Mouse (Mus musculus): ENCODE results near the gene Mgat4a.

Mgat4a gene

DNA sequence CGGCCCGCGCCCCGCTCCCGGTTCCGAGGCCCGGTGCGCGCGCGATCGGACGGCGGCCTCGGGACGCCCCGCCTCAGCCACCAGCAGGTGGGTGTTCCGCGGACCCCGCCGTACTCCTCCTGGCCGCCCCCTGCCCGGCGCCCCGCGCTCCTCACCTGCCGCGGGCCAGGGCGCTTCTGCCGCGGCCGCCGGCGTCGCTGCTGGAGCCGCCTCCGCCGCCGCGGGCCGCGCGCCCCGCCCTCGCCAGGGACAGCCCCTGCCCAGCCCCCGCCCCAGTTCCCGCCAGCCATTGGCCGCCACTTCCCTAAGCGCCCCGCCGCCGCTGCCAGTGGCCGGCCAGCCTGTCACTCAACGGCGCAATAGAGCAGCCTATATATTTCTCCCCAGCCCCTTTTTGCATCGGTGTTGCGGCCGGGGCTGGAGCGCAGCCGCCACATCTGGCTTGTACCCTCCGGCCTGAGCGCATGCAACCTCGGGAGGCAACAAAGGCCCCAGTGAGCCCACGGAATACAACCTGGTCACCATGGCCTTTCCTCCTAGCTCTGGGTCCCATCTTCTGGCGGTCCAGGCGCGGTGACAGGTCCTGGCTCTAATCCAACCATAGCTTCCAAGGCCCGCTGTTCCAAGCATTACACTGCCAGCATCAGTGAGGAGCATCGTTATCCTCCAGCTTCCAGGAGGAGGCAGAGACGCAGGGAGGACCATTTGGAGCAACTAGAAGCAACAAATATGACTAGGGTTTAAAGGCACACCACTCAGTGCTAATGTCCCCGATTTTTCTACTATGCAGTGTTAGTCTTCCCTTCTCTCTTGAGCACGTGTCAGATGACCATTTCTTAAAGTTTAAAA is at the start of gene Mgat4a:
Gene Mgat4a (minus strand): TSS at position 207 of the 849 bp plus-strand sequence.
- peak; percentile 38 to 65 for DNase-seq (ENCODE audit: low read depth in 1 of 2, low spot score in 2 of 2)

DNA sequence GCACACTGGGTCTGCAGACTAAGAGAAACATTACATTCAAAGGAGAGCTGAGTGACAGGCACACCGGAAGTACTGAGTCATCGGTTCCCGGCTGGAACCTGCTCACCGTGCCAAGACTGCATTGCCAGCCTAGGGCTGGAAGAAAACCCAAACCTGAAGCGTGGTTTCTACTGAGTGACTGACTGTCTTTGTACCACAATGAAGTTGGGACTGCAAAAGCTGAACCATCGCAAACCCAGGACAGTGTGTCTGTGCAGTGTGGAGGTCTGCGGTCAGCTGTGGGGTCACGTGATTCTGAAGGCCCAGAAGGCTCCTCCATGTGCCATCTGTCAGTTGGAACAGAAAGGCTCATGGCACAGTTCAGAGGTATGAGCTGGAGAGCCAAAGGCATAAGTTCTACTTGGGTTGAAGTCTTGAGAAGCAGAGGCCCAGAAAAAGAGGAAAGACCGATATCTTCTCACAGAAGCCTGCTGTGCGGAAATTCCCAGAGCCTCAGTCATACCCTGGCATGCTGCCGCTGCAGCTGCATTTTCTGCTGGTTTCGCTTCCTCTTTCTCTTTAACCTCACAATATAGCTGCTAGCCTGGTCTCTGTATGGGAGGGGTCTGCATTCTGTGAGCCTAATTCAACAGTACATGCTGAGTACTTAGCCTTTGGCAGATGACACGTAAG is 45.1 kb upstream of the Mgat4a start:
- peak; percentile 54 to 78 for DNase-seq (ENCODE audit: low read depth in 1 of 2, low spot score in 2 of 2)

DNA sequence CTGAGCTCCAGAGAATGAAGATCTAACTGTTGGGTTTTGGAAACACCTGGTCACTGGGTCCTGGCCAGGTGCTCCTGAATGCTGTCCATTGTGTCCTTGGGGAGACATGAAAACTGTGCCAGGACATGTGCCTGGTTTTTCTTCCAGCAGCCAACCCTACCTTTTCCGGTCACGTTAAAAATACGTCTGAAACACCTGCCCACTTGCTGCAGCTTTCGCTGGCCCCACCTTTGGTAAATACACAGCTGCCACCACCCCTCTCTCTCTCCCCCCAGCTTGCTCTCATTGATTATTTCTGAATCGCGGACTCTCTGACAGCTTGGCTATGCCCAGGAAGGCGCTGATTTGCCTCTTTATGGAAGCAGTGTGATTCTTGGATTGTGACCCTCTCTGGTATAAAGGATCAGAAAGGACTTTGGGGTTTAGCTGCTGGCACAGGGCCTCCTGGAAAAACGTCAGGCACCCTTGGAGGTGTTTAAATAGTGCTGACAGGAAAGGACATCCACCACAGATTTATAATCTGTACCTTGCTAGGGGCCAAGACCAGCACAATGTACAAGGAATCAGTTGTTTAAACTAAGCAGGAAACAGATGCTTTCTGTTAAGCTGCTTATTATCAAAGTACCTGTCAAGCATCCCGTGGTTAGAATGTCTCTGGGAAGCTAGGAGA is 43.1 kb upstream of the Mgat4a start:
- DNase-seq (ENCODE audit: low read depth in 1 of 2, low spot score in 2 of 2): no peak

DNA sequence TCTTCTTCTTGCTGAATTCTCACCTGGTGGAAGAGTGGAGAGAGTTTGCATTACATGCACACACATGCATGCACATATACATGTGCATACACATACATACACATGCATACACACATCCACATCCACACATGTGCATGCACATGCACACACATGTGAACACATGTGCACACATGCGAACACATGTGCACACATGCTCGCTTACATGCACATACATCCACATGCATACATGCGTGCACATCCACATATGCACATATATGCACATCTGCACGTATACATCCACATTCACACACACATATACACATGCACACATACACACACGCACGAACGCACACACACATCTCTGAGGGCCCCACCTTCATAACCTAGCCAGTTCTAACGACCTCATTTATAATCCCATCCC is 42.4 kb upstream of the Mgat4a start:
- no peak for DNase-seq (ENCODE audit: low read depth in 1 of 2, low spot score in 2 of 2)

DNA sequence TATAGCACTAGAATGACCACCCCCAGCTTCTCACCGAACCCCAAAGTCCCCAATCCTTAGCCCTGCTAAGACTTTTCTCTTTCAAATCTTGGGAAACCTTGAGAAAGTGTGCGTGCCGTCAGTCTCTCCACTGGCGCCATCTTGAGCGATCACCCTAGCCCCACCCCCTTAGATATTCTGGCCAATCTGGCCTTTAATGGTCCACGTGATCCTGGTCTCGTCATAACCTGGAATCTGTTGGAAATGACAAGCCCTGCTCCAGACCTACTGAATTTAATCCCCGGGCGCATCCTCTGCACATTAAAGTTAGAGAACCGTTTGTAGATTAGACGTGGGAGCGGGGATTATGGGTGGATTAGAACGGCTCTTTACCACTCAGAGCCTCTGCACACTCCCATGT is 38.9 kb upstream of the Mgat4a start:
- no peak for DNase-seq (ENCODE audit: low read depth in 1 of 2, low spot score in 2 of 2)

DNA sequence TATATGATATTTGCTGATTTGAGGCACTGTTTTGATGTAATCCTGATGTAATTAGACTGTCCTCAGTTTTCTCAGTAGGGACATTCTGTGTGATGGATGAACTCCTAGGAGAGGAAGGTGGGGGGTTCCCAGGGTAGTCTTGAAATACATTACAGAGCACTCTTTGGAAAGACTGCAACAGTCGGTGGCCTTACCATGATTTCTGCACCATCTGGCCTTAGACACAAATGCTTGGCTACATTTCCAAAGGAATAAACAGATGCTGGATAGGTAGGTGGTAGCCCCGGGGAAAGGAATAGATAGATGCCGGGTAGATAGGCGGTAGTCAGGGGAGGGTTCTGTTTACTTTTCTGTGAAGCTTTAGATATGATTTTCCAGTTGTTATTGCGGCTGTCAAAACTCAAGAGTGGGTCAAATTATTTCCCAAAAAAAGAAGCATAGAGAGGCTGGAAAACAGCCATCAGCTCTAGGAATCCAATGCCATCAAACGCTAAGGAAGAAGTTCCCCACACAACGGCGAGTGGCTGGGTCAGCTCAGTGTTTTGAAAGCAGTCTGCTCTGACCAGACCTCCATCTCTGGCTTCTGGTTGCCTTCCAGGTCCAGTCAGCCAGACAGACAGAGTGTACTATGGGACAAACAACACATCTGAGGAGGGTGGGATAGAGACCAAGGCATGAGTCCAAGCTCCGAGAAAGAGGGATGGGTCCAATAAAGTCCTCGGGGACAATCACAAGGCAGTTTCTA is 31.9 kb upstream of the Mgat4a start:
- DNase-seq (ENCODE audit: low read depth in 1 of 2, low spot score in 2 of 2): no peak

DNA sequence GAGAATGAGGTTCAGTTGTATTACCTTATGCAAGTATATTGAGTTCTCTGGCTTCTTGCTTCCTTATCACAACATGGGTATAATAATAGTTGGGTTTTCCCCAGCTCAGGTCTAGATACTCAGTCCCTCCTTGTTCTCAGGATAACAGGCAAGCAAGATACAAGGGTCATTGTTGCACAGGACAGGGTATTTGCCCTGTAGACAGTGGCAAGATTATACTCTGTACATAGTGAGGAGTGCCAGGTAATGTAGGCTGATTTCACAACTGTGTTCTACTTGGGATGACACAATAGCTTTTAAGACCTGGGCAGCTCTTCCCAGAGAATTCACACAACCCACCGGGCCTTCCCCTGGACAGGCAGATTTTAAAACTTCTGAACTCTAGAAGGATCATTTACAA is 27.6 kb upstream of the Mgat4a start:
- DNase-seq (ENCODE audit: low read depth in 1 of 2, low spot score in 2 of 2): no peak

DNA sequence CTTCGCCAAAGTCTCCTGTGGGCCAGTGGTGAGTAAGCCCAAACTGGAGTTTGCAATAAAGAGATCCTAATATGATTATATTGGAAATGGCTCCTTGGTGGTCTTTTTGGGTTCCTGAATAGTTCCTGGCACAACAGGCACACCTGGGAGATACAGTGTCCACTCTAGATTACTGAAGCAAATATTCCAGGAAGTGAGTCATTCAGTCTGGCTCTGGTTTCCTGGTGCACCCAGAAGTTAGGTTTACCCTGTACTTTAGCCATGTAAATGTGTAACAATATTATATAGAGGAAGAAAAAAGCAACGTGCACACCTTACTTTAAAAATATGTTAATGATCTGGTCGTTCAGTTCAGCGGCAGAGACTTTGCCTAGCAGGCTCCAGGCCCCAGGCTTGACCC is 25.9 kb upstream of the Mgat4a start:
- DNase-seq (ENCODE audit: low read depth in 1 of 2, low spot score in 2 of 2): no peak

DNA sequence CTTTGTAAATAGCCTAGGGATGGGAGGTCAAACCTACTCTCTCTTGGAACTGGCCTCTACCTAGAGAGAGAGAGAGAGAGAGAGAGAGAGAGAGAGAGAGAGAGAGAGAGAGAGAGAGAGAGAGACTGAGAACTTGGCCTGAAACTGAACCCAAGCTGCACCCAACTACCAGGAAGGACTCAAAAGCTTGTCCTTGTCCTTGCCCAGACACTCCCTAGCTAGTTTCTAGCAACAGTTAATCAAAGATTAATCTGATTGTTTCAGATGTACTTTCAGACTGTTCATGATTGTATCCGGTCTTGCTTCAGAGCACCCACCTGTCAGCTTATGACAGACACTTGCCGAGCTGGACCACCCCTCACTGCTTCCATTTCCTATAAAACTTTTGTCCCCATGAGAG is 25.5 kb upstream of the Mgat4a start:
- no peak for DNase-seq (ENCODE audit: low read depth in 1 of 2, low spot score in 2 of 2)

DNA sequence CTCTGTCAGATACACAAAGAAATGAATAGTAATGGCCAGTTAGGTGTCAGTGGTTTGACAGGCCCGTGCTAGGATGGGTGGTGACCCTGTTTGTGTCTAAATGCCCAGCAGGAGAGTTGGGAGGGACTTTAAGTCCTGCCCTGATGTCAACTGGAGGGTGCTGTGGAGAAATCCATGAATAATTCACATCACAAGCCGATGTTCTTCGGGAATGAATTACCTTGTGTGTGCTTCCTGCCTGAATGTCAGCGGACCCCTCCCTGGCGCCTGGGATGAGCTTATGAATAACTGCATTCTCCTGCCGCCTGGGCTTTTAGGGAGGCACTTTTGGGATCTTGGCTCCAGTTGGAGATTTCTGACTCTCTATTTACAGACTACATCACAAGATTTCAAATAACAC is 24.6 kb upstream of the Mgat4a start:
- DNase-seq (ENCODE audit: low read depth in 1 of 2, low spot score in 2 of 2): no peak

DNA sequence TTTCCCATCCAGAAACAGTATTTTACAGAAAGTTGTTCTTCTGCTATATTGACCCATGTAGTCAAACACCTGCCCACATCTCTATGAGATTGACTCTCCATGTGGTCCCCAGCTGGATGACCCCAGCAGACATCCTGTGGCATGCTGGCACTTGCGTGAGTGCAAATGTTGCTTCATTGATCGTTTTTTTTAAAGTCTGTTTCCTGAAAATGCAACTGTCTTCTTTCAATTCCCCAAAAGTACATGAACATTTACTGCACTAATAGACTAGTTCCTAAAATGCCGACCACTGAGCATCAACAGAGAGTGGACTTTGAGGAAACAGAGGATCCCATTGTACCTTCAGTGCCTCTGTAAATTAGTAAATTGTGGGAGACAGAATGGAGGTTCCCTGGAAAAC is 21.1 kb upstream of the Mgat4a start:
- peak; percentile 25 to 56 for DNase-seq (ENCODE audit: low read depth in 1 of 2, low spot score in 2 of 2)

DNA sequence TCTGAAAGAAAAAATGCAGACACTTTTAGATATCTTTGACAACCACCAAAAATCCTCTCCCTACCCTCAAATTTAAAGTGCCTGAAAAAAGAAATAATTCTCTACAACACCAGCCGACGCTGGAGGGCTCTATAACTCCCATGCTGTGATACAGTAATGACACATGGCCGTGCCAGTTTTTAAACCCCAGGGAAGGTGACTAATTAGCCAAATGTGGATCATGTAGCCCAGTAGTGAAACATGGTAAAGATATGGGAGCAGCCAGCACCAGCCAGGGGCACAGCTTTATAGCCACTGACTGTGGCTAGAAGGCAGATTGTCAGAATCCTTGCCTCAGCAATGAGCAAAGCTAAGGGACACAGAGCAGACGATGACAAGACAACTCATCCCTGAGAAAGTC is 19.5 kb upstream of the Mgat4a start:
- no peak for DNase-seq (ENCODE audit: low read depth in 1 of 2, low spot score in 2 of 2)

DNA sequence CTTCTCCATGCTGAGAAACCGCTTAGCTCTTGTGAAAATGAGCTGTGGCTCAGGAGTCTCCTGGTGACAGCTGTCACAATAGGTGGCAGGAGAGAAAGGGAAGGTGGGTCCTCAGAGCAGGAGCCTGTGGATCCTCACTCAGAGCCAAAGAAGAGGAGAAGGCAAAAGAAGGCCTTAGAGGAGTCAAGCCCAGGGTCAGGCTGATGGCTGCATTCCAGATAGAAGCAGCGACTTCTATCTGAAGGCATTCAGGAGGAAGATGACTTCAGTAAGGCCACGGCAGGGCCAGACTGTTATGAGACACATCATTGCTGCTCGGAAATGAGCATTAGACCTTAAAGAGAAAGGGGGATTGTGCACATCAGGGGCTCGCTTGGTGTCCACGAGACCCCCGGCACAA is 11.2 kb upstream of the Mgat4a start:
- DNase-seq (ENCODE audit: low read depth in 1 of 2, low spot score in 2 of 2): no peak

DNA sequence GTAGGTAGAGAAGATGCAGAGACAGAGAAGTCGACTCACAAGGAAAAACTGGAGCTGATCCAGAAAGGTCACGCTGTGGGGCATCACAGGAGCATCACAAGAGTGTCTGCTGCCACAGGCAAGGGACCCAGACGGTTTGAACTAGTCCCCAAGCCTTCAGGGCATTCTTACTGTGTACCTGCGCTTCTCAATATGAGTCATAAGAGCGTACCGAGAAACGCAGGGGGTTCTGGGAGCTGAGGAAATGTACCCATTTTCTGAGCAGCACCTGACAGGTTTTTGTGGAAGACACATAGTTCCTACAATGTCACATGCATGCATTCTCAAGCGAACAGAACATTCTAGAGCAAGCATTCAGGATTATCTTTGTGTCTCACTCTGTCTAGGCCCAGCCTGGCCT is 8.7 kb upstream of the Mgat4a start:
- no peak for DNase-seq (ENCODE audit: low read depth in 1 of 2, low spot score in 2 of 2)

DNA sequence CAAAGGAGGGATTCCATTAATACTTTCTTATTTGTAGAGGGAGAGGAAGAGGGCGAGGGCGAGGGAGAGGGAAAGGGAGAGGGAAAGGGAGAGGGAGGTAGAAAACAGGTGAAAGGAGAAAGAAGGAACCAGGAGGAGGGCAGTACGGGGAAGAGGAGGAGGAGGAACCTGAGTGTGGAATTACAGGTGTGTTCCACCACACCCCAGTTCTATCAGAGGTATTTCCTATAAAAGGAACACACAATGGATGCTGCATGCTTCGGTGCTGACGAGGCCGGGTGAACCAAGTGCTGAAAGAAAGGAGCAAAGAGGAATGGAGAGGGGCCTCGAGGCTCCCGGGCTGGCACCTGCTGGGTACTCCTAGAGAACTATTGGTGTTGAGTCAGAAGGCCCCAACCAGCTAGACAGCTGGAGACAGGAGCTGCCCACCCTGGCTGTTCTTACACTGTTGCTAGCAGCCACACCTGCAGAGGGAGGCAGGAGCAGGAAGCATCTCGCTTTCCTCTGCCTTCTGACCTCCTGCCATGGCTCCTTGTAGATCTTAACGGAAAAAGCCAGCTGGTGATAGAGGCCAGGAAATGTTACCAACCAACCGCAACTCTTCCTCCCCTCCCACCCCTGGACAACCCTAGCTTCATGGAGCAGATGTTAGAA is 5.7 kb upstream of the Mgat4a start:
- DNase-seq (ENCODE audit: low read depth in 1 of 2, low spot score in 2 of 2): no peak

DNA sequence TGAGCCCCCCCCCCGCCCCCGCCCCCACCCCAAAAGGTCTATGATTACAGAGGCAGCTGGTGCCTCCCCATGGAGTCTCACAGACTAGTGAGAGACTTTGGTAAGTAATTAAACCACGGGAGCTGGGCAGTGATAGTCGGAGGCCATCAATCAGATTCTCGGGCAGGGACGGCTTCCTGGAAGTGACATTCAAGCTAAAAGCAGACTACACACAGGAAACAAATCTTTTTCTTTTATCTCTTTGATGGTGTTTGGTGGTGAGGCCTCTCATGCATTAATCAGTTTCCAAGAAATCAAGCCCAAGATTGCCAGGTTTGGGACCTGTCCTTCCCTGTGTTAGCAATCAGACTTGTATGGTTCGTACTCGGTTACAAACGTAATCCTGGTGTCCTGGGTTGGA is 3.4 kb upstream of the Mgat4a start:
- DNase-seq (ENCODE audit: low read depth in 1 of 2, low spot score in 2 of 2): no peak

DNA sequence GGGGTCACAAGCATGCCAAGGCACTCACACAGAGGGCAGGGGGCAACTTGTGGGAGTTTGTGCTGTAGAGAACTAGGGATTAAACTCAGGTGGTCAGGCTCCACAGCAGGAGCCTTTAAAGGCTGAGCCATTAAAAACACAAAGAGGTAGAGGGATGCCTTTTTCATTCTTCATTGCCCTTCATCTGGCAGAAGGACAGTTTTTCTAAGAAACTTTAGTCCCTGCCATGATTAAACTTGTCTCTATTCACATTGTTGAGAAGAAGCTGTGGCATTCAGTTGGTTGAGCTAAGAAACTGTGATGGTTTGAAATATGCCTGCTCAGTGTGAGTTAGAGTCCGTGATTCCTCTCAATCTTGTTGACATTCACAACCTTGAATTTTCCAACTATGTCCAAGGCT is 2.2 kb upstream of the Mgat4a start:
- DNase-seq (ENCODE audit: low read depth in 1 of 2, low spot score in 2 of 2): no peak

DNA sequence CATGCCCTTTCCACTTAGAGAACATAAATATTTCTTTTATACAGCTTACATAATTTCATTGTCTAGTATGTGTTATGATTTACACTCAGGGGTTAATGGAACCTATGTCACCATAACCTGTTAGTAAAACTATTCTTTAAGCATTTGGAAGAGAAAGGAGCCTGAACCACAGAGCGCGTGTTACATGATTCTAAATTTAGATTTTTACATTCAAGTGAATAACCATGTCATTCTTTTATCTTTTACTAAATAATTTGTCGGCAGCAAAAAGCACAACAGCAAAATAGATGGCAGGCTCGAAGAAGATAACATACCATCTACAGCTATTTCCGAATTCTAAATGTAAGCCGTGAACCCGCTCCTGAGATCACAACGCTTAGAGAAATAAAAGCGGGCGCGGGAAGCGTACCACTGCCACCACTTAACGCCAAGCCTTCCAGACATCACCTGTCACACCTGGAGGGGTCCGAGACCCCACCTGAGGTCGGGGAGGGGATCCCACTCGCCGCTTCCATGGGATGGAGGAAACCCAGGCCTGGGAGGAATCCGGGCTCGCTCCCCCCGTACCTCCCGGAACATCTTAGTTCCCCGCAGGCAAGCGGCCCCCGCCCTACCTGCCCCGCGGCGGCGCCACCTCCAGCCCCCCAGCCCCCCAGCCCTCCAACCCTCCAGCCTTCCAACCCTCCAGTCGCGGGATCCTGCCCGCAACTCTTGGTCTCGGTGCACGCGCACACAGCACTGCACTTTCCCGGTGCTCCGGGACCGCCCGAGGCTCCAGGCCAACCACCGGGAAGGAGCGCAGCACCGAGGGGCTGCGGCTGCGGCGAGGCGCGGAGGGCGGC is 627 bp downstream of the Mgat4a start:
- no peak for DNase-seq (ENCODE audit: low read depth in 1 of 2, low spot score in 2 of 2)

DNA sequence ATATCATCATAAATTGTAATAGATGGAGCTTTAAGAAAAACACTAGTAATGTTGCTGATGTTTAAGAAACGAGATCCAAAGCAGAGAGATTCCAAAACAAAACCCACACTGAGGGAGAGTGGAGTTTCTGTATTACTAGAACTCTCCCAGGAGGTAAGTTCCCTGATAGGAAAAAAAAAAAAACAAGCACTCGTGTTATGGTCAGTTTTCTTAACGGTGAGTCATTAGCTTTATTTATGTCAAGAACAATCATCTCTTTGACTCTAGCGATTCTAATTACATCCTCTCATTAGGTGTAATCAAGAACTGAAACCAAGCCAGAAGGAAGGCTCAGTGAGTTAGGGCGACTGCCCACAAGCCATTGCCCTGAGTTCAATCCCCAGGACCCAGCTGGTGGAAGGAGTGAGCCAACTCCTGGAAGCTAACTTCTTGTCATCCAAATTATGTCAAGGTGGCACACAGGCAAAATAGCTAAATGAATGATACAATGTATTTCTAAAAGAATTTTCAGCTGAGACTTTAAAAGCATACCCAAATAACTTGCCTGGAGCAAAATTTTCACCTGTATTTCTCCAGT is 6.2 kb downstream of the Mgat4a start:
- DNase-seq (ENCODE audit: low read depth in 1 of 2, low spot score in 2 of 2): no peak

DNA sequence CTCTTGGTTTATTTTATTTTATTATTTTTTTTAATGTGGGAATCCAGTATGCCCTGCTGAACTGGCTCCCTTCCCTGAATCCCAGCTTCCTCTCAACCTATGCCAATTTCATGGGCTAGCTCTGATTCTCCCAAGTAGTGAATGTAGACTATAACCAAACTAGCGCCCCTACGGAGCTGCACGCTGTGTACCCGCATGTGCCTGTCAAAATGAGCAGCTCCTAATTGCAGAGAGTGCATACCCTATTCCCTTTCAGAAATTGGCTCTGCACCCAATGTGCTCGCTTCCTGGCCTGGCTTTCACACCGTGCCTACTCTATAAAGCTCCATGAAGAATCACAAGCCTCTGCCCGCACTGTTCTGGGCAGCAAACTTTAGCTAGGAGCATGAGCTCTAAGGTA is 7.6 kb downstream of the Mgat4a start:
- DNase-seq (ENCODE audit: low read depth in 1 of 2, low spot score in 2 of 2): no peak

Measured in monocyte, adult 2 months (primary cell).